Mouse (Mus musculus): Measurements from ENCODE around the gene 1520401A03Rik.

The 1520401A03Rik gene

GRCm38 (mm10) chr17:23670516-23671074 is 52.0 kb downstream of the 1520401A03Rik start:
- no peak for DNase-seq (ENCODE audit: low spot score in 2 of 2)

DNA sequence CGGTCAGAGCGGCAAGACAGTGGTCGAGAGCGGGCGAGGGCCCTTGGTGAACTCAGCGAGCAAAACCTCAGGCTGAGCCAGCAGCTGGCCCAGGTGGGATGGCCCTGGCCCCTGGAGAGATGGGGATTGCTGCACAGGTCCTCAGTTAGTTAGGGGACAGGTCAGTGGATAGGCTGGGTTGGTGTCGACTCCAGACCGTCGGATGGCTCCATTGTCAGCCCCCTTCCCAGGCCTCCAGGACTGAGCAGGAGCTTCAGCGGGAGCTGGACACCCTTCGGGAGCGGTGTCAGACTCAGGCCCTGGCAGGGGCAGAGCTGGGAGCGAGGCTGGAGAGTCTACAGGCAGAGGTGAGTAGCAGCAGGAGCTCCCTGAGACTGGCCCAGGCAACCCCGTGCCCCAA is 57.1 kb downstream of the 1520401A03Rik start:
- DNase-seq (ENCODE audit: low spot score in 2 of 2) = no peak

GRCm38 (mm10) chr17:23664556-23665021 is 58.0 kb downstream of the 1520401A03Rik start:
- no peak for DNase-seq (ENCODE audit: low spot score in 2 of 2)

DNA sequence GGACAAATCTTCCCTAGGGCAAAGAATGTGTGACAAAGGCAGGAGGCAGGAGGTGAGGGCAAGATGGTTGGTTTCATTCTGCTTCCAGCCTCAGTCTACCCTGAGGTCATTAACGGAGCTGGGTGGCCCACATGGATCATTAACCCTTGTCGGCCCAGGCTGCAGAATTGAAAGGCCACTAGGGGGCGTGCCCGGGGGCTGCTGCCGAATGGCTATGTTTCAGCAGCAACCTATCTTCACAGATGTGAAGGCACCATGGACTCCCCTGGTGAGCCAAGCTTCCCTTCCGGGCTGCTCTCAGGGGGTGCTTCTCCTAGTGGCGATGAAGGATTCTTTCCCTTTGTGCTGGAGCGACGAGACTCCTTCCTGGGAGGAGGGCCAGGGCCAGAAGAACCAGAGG is 61.1 kb downstream of the 1520401A03Rik start:
- no peak for DNase-seq (ENCODE audit: low spot score in 2 of 2)

DNA sequence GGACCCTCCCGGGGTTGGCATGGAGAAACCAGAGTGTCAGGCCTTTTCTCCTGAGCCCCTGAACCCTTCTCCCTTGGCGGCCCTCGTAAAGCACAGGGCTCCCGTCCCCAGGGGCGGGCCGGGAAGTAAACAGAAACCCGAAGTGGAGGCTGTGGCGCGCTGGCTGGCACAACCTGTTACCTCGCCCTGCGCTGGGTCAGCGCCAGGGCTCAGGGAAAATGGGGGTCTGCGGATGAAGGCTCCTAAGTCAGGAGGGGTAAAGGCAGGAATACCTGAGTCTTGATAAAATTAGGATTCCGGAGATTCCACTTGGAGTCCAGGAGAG is 61.7 kb downstream of the 1520401A03Rik start:
- no peak for DNase-seq (ENCODE audit: low spot score in 2 of 2)

DNA sequence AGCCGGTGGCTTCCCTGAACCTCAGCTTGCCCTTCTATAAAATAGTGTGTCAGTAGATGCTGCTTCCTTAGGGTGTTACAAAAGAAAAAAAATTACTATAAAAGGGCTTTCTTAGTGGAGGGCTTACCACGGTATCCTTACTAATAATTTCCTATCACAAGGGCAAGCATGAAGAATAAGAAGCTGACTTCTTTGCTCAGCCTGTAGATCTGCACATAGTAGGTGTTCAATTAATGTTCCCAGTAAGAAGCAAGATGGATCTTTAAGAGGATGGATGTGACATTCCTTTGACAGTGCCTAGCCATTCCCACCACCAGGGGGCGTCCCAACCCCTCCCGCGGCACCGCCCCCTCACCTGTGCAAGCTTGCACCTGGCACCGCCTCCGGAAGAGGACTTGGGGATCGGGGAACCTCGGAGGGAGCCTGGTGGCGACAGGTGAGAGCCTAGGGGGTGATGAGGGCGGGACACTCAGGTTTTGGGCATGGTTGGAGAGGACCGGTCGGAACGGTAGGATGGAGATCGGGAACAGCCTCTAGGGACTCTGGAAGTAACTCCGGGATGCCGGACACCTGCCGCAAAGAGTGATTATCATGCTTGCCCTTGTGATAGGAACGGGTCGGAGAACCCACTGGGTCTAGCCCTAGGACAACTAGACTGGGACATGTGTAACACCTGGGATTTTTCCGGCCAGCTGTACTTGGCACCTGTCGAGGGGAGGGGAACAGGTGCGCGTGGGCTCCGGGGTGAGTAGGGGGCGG is 62.3 kb downstream of the 1520401A03Rik start, which contains the start of gene Bicdl2:
TSS of gene Bicdl2 (plus strand) at position 390 of the 759 bp plus-strand sequence.
- no peak for DNase-seq (ENCODE audit: low spot score in 2 of 2)

DNA sequence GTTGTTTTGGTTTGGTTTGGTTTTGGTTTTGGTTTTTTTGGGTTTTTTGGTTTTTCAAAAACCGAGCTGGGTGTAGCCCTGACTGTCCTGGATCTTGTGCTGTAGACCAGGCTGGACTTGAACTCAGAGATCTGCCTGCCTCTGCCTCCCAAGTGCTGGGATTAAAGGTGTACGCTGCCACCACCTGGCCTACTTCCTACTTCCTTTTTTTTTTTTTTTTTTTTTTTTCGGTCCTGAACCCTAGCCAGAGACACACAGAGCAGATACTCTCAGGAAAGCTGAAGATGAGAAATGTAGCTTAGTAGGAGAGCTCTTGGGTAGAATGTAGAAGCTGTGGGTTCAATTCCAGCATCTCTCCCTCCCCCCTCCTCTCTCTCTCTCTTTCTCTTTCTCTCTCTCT is 64.1 kb downstream of the 1520401A03Rik start:
- no peak for DNase-seq (ENCODE audit: low spot score in 2 of 2)

Data from cerebellum, postnatal 4 days (tissue).